Mouse (Mus musculus): Measurements from ENCODE around the gene Homer3. TPM values are rescaled to one million over a fixed set of nuclear protein-coding genes. Genes with fewer than 3 reads are reported as not detected.

Homer3 gene
- polyA plus RNA-seq, 2 experiments, result 38.2 to 81.2 TPM

DNA sequence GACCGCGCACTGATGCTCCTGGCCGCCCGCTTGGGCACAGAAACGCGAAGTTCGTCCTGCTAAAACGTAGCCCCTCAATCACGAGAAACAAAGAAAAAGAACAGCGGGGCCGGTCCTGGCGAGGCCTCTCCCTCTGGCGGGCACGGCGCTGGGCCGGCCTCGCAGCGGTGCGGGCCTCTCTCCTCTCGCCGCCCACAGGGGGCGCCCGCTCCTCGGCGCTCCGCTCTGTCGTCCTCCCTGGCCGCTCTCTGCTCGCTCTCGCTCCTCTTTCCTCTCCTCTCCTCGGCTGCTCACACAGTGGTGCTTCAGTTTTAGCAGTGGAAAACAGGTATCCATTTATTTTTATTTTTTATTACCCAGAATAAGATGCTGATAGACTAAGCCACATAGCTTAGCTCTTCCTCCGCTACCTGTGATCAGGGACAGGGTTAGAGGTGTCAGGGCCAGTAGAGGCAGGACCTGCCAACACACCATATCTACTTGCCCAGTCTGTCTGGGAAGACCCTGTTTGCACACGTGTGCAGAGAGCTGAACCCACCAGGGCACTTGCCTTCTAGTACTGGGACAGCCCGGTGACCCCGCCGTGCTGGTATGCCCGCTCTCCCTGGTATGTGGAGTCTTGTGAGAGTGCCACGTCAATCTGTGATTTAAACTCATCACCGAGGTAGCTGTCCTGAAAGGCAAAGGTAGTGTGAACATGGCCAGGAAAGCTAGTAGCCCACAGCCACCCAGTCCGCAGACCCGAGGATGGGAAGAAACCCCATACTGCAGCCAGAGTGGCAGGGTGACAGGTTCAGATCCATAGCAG is 49.6 kb downstream of the Homer3 start:
- Histone ChIP-seq H3K9ac (ENCODE audit: low read depth, low read length, severe bottlenecking) (no peak overlapping the region), H3K4me2 (replicated peaks; ENCODE audit: low read depth, low read length, severe bottlenecking) (peak overlapping the region; percentile 25), H3K9me3 (ENCODE audit: control insufficient read depth, low read length) (no peaks in the 10 kb centered on the region), H3K27ac (replicated peaks; ENCODE audit: low read depth, low read length) (no peak overlapping the region), H3K36me3 (ENCODE audit: control insufficient read depth, insufficient read depth, low read length) (peaks cover 84% of the 10 kb centered on the region), H3K27me3 (ENCODE audit: control insufficient read depth, insufficient read depth, low read length) (no peaks in the 10 kb centered on the region), H3K4me3 (replicated peaks; ENCODE audit: low read length) (no peak overlapping the region), H3K4me1 (ENCODE audit: control insufficient read depth, insufficient read depth, low read length) (peaks cover 16% of the 10 kb centered on the region)
- DNase-seq (ENCODE audit: low spot score) (peak; percentile 74), ATAC-seq (ENCODE audit: low FRiP score, low read depth) (peak; percentile 84)
- no peak for TF ChIP-seq POLR2A (IDR thresholded peaks at IDR 0.05; ENCODE audit: borderline replicate concordance, extremely low read depth, insufficient read depth, insufficient read length)
- WGBS, result 26% methylated on average over 40 of the region's 41 CpGs

DNA sequence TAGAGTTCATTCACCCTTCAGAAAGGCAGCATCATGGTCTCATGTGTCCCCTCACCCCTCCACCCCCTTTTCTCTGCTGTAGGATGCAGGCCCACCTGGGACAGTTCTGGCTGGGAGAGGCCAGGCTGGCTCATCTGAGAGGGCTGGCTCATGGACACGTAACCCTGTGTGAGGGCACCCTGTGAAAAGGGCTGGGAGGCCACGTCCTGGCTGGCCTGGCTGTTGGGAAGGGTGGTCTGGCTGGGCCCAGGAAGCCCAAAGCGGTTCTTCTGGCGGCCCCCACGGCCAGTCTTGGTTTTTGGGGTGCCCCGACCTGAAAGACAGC is 50.2 kb downstream of the Homer3 start:
- no peaks in the 10 kb centered on the region for H3K27me3 ChIP-seq (ENCODE audit: control insufficient read depth, insufficient read depth, low read length)
- peaks cover 16% of the 10 kb centered on the region for H3K4me1 ChIP-seq (ENCODE audit: control insufficient read depth, insufficient read depth, low read length)
- no peak for TF ChIP-seq POLR2A (IDR thresholded peaks at IDR 0.05; ENCODE audit: borderline replicate concordance, extremely low read depth, insufficient read depth, insufficient read length)
- no peak for DNase-seq (ENCODE audit: low spot score)
- H3K4me3 ChIP-seq (replicated peaks; ENCODE audit: low read length), result no peak overlapping the region
- no peak overlapping the region for H3K27ac ChIP-seq (replicated peaks; ENCODE audit: low read depth, low read length)
- no peak overlapping the region for H3K9ac ChIP-seq (ENCODE audit: low read depth, low read length, severe bottlenecking)
- ATAC-seq (ENCODE audit: low FRiP score, low read depth), result no peak
- no peaks in the 10 kb centered on the region for H3K9me3 ChIP-seq (ENCODE audit: control insufficient read depth, low read length)
- 92% methylated on average over 6 of the region's 6 CpGs for WGBS
- H3K4me2 ChIP-seq (replicated peaks; ENCODE audit: low read depth, low read length, severe bottlenecking), result no peak overlapping the region
- H3K36me3 ChIP-seq (ENCODE audit: control insufficient read depth, insufficient read depth, low read length), result peaks cover 85% of the 10 kb centered on the region

DNA sequence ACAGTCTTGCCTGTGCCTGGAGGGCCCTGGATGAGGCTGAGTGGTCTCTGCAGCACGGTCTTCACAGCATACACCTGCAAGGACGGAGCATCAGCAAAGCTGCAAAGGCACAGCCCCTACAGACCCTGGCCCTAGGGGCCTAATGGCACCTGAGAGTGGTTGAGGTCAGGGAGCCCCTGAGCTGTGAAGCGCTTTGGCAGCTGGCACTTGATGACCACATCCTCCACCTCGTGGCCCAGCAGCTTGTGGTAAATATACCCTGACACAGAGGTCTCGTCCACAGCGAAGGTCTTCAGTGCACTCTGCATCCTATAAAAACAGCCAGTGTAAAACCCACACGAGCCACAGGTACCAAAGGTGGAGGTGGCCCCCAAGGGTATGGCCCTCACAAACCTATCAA is 56.3 kb downstream of the Homer3 start:
- DNase-seq (ENCODE audit: low spot score) (no peak), ATAC-seq (ENCODE audit: low FRiP score, low read depth) (no peak)
- TF ChIP-seq POLR2A (IDR thresholded peaks at IDR 0.05; ENCODE audit: borderline replicate concordance, extremely low read depth, insufficient read depth, insufficient read length), result no peak
- no peak overlapping the region for H3K4me2 ChIP-seq (replicated peaks; ENCODE audit: low read depth, low read length, severe bottlenecking)
- 89% methylated on average over 7 of the region's 7 CpGs for WGBS
- H3K27me3 ChIP-seq (ENCODE audit: control insufficient read depth, insufficient read depth, low read length), result no peaks in the 10 kb centered on the region
- H3K4me1 ChIP-seq (ENCODE audit: control insufficient read depth, insufficient read depth, low read length), result peaks cover 9% of the 10 kb centered on the region; the same call in 1 of the 2 replicates
- no peak overlapping the region for H3K4me3 ChIP-seq (replicated peaks; ENCODE audit: low read length)
- no peaks in the 10 kb centered on the region for H3K9me3 ChIP-seq (ENCODE audit: control insufficient read depth, low read length)
- H3K36me3 ChIP-seq (ENCODE audit: control insufficient read depth, insufficient read depth, low read length), result peaks cover 99% of the 10 kb centered on the region
- H3K27ac ChIP-seq (replicated peaks; ENCODE audit: low read depth, low read length), result no peak overlapping the region
- no peak overlapping the region for H3K9ac ChIP-seq (ENCODE audit: low read depth, low read length, severe bottlenecking)

DNA sequence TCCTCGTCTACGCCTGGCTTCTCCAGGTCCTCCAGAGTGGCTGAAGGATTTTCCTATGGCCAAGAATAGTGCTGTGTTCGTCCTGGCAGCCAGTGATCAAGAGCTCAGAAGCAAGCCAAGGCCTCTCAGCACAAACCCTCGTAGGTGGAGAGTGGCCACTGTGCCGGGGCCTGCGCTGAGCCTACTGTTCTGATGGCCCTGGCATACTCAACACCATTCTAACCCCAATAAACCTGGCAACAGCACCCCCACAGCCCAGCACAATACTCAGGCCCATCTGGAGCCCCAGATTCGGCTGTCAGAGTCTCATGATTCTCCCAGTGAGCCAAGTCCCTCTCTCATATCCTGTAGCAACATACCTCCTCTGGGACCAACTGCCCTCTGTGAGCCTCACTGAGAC is 58.0 kb downstream of the Homer3 start:
- Histone ChIP-seq H3K27me3 (ENCODE audit: control insufficient read depth, insufficient read depth, low read length) (no peaks in the 10 kb centered on the region), H3K36me3 (ENCODE audit: control insufficient read depth, insufficient read depth, low read length) (peaks cover 85% of the 10 kb centered on the region), H3K9ac (ENCODE audit: low read depth, low read length, severe bottlenecking) (no peak overlapping the region), H3K27ac (replicated peaks; ENCODE audit: low read depth, low read length) (no peak overlapping the region), H3K4me2 (replicated peaks; ENCODE audit: low read depth, low read length, severe bottlenecking) (no peak overlapping the region), H3K4me1 (ENCODE audit: control insufficient read depth, insufficient read depth, low read length) (peaks cover 11% of the 10 kb centered on the region; the same call in 1 of the 2 replicates), H3K4me3 (replicated peaks; ENCODE audit: low read length) (no peak overlapping the region), H3K9me3 (ENCODE audit: control insufficient read depth, low read length) (no peaks in the 10 kb centered on the region)
- no peak for DNase-seq (ENCODE audit: low spot score)
- no peak for TF ChIP-seq POLR2A (IDR thresholded peaks at IDR 0.05; ENCODE audit: borderline replicate concordance, extremely low read depth, insufficient read depth, insufficient read length)
- ATAC-seq (ENCODE audit: low FRiP score, low read depth), result no peak
- WGBS, result 90% methylated on average over 7 of the region's 7 CpGs

DNA sequence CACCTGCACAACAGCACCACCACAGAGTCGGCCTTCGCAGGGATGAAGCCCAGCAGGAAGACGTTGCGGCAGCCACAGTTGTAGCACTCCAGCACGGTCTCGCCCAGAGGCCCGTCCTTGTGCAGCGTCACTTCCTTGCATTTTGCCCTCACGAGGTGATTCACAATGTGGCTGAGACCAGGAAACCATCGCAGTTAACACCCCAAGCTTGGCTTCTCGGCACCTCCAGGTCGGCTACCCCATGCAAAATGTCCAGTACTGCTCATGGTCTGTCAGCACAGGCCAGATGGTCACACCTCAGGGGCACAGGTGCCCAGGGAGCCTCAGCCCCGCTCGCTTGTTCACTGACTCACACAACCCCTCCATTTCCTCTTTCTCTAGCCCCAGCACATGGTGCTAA is 59.4 kb downstream of the Homer3 start:
- no peak for DNase-seq (ENCODE audit: low spot score)
- peaks cover 11% of the 10 kb centered on the region; the same call in 1 of the 2 replicates for H3K4me1 ChIP-seq (ENCODE audit: control insufficient read depth, insufficient read depth, low read length)
- no peak for ATAC-seq (ENCODE audit: low FRiP score, low read depth)
- H3K27me3 ChIP-seq (ENCODE audit: control insufficient read depth, insufficient read depth, low read length), result no peaks in the 10 kb centered on the region
- H3K27ac ChIP-seq (replicated peaks; ENCODE audit: low read depth, low read length), result no peak overlapping the region
- H3K4me2 ChIP-seq (replicated peaks; ENCODE audit: low read depth, low read length, severe bottlenecking), result no peak overlapping the region
- H3K9ac ChIP-seq (ENCODE audit: low read depth, low read length, severe bottlenecking), result no peak overlapping the region
- 89% methylated on average over 14 of the region's 14 CpGs for WGBS
- no peak for TF ChIP-seq POLR2A (IDR thresholded peaks at IDR 0.05; ENCODE audit: borderline replicate concordance, extremely low read depth, insufficient read depth, insufficient read length)
- H3K9me3 ChIP-seq (ENCODE audit: control insufficient read depth, low read length), result no peaks in the 10 kb centered on the region
- H3K36me3 ChIP-seq (ENCODE audit: control insufficient read depth, insufficient read depth, low read length), result peaks cover 80% of the 10 kb centered on the region
- no peak overlapping the region for H3K4me3 ChIP-seq (replicated peaks; ENCODE audit: low read length)
